Mouse (Mus musculus): ENCODE results near the gene Ccdc153.

Gene Ccdc153

DNA sequence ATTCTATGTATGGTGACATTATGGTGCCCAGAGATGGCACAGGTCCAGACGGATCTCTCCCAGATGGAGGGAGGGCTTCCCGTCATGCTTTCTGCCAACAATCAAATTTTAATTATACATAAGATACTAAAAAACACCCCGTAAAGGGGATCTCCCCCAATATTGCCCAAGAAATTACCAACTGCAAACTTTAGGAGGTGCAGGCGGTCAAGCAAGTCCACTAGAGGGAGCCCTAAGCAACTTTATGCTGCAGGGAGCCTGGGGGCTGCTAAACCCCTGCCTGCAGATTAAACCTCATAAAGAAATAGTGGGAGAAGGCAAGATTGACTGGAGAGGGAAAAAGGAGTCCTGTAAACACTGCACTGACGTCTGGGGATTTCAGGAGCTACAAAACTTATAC lies 1.0 kb upstream of the Ccdc153 start:
- DNase-seq (ENCODE audit: low spot score in 2 of 2), result peak in 1 of 2 experiments; percentile 68

DNA sequence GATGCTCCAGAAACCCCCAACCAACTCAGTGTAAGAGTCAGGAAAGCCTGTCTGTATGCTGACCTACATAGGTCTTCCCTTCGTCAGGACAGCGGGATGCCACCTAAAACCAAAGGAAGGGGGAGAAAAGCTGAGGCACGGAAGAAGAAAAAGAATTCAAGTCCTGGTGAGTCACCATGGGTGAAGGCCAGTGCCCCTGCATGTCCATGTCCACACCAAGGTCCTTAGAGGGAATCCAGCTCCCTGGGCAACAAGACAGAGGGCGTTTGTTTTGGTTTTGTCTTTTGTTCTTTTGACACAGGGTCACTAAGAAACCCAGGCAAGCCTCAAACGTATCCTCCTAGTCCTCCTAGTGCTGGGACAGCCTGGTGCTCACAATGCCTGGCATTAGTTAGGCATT lies 435 bp downstream of the Ccdc153 start:
- DNase-seq (ENCODE audit: low spot score in 2 of 2), result no peak

DNA sequence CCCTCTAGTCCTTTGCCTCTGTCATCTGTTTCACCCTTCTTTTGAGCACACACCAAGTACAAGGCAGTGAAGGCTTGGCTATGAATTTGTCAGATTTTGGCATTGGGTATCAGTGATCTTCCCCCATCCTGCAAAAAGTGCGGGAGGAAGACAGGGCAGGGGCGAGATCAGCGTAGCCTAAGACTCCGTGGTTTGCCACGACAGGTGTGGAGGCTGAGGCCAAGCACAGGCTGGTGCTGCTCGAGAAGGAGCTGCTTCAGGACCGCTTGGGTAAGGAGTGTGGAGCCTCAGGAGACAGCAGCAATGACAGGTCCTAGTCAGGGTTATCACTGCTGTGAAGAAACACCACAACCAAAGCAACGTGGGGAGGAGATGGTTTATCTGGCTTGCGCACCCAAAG lies 942 bp downstream of the Ccdc153 start:
- no peak for DNase-seq (ENCODE audit: low spot score in 2 of 2)

DNA sequence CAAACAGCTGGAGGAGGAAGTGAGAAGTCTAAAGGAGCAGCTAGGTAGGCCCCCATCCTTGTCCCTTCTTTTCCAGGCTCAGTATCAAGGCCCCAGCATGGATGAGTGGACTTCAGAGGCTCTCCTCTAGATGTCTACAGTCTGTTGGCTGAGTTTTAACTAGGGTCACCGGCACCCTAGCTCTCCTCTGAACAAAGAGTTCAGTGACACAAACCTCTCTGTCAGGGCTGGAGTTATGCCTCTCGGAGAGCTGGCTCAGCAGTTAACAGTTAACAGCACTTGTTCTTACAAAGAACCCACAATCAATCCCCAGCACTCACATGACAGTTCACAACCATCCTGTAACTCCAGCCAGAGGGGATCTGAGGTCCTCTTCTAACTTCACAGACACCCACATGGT lies 3.1 kb downstream of the Ccdc153 start:
- no peak for DNase-seq (ENCODE audit: low spot score in 2 of 2)

DNA sequence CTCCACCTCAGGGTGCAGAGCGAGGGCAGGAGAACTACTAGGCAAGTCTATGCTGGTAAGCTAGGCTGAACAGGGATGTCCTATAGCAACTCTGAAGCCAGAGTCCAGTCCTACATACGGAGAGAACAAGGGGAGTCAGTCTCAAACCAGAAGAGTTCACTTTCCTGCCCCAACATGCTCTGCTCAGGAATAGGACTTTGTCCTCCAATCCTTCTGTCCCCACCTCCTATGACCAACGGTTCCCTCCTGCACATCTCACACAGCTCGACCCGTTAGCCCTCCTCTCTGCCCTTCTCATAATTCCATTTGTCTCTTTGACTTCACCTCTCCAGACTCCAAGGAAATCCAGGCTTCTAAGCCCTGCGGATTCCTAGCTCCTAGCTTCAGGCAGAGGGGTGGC lies 7.4 kb downstream of the Ccdc153 start:
- no peak for DNase-seq (ENCODE audit: low spot score in 2 of 2)

DNA sequence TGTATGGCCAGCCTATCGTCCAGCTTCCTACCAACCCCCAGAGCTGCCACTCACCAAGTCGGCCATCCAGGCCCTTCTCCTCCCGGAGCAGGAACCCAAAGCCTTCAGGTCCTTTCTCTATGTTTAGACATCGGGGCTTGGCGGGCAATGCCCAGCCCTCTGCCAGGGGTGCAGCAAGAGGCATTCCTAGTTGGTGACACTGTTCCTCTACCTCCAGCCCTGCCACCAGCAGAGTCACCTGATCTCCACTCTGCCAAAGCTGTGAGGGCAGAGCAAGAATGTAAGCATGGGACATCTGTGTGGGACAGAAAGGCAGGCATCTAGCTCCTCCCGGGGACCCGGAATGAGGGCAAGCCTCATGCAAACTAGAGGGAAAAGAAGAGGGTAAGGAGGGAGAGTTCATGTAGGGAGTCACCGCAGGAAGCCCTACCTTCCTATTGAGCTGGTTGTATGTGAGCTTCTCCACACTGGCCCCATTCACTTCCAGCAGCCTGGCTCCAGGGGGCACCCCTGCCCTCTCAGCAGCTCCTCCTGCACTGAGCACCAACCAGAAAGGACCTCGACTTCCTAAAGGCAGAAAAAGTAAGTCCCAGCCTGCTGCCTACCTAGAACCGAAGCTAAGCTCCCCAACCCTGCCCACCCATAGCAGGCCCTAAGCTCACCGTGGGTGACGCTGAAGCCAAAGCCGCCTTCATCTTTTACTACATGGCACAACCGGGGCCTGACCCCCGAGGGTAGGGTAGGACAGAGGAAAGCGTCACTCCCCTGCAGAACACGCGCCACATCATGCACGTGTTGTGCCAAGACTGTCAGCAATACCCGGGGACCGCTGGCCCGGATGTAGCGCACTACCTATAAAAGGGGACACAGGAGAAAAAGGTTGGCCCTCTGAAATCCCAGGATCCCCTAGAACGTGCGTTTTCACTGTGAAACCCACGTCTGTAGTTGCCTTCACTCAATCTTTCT lies 9.0 kb downstream of the Ccdc153 start:
- peak in 1 of 2 experiments; percentile 44 for DNase-seq (ENCODE audit: low spot score in 2 of 2)

DNA sequence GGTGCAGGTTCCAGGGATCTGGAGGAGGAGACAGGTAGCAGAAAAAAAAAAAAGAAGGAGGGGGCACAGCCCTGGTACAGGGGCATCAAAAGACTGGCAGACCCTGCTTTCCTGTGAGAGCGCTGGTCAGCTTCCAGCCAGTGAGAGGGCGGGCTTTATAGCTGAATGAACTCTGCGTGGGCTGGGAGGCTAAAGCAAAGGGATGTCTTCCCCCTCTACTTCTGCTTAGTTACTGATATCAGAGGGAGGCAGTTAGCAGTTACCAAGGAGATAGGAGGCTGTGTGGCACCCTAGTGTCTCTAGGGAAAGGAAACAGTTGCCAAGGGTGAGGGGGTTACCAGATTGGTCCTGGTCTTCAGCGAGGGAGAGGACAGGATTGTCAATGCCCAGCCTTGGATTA lies 10.0 kb downstream of the Ccdc153 start:
- DNase-seq (ENCODE audit: low spot score in 2 of 2), result no peak

DNA sequence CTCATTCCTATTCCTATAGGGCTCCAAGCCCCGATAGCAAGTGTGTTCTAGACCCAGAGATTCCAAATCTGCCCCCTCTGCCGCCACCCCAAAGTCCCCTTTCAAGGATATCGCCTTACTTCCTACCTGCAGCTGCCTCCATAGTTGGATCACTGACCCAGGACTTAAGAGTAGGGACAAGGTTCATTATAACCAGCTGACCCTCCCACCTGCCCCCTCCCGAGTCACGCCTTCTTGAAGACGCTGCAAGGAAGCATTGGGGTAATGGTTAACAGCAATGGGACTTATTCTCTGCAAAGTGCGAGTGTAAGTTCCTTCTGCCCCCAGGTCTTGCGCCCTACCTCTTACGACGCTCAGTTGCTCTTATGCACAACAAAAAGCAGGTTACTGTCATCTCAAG lies 10.8 kb downstream of the Ccdc153 start, which contains the start of gene Pdzd3:
Gene Pdzd3, minus strand, starts transcription at position 158 of the 400 bp plus-strand sequence.
- DNase-seq (ENCODE audit: low spot score in 2 of 2), result no peak

DNA sequence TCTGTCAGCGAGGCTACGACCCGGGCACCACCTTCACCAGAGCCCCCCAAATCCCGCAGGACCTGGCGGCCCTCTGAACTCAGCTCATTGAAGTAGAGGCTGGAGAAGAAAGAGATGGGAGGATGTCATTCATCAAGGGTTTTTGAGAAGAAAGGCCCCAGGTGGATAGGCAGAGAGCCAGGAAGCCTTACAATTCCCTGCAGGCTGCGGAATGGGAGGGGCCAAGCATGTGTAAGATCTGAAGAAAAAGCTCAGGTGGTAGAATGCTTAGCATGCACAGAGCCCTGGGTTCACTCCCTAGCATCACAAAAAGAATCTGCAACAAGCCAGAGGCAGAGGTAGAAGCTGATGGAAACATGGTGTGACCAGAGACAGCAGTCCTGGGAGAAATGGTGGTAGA lies 13.0 kb downstream of the Ccdc153 start:
- no peak for DNase-seq (ENCODE audit: low spot score in 2 of 2)

DNA sequence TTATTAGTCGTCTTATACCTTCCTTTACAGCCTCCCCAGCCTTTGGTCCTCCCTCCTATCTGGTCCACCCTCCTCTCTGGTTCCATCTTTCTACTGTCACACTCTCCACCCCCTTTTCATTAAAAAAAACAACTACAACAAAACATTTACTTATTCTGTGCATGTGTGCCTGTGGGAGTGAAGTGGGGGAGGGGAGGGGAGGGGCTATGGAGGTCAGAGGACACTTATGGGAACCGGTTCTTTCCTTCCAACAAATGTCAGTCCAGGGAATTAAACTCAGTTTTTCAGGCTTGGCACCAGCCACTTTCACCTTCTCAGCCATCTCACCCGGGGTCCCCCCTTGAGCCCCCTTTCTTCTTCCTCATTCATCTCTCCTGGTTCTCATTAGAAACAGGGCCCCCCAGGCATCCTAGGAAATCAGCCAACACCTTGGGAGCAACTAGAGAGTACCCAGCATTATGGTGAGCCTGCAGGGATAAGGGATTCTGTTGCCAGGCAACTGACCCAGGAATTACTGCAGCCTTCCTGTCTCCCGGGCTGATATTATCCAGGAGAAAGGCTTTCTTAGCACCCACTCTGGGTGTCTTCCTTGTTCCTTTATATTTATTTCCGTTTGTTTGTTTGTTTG lies 14.1 kb downstream of the Ccdc153 start:
- no peak for DNase-seq (ENCODE audit: low spot score in 2 of 2)

DNA sequence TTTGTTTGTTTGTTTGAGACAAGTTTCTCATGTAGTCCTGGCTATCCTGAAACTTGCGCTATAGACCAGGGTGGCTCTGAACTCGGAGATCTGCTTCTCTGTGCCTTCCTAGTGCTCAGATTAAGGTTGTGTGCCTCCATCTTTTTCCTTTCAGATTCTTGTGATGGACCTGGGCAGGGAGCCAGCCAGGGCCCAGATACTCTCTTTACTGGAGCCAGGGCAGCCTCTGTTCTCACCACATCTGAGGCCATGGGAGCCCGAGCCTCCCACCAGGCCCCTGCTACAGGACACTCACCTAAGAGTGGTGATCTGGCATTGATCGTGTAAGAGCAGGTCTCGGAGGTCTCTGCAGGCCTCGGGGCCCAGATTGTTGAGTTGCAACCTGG lies 14.7 kb downstream of the Ccdc153 start:
- DNase-seq (ENCODE audit: low spot score in 2 of 2), result peak in 1 of 2 experiments; percentile 19

DNA sequence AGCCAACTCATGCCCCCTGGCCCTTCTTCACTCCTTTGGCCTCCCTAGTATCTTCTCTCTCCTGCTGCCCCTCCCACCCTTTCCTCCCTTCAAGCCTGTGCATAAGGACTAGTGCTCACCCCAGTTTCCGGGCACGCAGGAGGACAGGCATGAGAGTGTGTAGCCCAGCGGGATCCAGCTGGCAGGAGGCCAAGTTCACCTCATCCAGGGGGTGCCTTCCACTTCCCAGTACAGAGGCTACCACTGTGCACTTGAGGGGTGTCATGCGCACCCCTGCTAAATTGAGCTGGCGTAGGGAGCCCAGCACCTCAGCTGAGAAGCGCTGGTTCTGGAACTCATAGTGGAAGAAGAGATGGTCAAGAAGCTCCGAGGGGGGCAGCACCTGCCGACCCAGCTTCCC lies 15.7 kb downstream of the Ccdc153 start:
- DNase-seq (ENCODE audit: low spot score in 2 of 2), result no peak

DNA sequence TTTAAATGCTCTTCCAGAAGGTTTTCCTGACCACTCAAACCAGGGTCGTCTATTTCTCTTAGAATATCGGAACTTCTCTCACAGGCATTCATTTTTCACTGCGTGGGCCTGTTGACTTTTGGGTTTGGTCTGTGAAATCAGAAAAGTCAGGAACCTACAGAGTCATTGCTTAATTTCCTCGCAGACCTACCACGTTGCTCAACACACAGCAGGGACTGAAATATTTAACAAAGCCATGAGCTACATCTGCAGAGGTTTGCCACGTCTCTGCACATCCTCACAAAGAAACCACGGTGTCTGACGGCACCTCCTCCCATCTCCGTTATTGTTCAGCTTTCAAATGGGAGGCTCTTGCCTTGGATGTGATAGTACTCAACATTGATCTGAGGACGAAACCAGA lies 18.5 kb downstream of the Ccdc153 start:
- DNase-seq (ENCODE audit: low spot score in 2 of 2), result no peak

DNA sequence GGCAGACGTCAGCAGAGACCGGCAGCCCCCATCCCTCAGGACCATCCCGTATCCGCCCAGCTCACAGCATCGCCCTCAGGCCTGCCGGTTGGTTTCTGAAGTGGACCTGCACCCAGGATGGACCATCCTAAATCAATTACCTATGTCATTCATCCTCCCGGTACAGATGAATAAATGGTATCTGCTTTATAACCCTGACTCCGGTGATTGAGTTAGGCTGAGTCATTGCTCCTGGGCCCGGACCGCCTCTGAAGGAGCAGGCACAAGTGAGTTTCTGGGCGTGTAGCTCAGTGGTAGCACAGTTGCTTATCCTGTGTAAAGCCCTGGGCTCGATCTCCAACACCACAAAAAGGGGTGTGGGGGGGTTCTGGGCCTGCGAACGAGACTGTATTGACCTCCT lies 20.9 kb downstream of the Ccdc153 start:
- DNase-seq (ENCODE audit: low spot score in 2 of 2), result no peak

DNA sequence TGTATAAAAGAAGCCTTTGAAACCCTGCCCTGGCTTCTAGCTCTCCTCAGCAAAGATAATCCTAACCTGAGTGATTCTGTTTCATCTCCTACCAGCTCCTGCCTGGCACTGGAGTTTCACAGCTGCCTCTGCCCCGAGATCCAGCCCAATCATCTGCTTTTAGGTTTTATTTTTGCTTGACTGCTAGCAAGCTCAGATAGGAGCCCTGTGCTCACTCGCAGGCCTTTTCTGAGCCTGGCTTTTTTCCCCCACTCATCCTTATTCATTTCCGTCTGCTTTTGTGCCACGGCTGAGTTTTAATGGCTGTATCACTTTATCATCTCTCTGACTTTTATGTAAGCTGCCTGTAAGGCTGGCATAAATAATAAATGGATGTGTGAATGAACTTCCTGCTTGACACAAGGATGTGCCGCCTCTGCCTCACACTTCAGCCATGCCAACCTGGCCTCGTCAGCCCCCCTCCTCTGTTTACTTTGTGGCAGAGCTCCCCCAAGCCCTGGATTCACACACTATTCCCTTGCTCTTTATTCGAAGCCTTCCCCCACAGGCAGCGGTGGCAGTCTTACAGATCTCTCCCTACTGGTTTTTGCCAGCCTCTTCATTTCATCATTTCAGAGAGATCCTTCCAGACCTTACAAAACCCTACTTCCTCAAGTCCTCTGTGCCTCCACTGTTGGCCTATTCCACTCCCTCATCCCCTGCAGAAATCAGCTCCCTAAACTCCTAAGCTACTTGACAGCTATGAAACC lies 26.2 kb downstream of the Ccdc153 start:
- DNase-seq (ENCODE audit: low spot score in 2 of 2), result no peak

DNA sequence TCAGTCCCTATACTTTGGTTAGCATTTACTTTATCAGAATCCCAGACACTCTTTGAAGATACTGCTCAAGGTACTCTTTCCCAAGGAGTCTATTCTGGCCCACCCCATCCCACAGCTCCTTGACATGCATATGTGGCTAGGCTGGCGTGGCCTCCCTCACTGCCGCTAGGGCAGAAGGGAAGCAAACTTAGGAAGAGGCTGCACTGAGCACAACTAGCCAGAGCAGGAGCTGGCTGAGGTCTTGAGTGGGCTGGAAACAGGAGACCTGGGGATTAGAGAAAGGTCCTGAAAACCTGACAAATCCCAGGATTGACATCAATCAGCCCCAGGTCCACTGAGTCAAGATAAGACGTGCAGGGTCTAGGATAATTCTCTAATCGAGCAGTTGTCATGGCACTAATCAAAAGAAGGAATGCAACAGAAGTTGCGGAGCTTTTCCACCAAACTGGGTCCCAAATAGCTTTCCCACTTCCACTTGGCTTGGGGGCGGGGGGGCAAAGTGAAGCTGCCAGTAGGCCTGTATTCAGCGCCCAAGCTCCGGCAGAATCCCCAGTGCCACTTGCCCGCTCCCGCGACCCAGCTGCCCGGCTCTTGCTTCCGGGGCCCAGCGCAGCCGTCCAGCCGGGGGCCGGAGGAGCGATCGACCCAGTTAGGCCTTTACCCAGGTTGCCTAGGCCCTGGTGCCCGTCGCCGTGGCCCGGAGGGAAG lies 27.0 kb downstream of the Ccdc153 start:
- DNase-seq (ENCODE audit: low spot score in 2 of 2), result no peak

DNA sequence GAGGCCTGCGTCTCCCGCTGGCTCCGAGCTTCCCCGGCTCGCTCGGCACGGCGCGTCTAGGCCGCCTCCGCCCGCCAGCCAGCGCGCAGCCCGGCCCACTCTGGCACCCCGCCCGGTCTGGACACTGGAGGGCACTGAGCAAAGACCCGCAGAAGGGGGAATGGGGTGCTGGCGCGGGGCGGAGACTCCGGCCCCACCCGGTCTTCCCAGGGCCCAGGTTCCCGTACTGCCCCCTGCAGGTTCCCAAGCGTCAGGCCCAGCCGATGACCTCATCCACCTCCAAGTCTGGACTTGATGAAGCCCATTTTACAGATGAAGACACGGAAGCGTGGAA lies 27.5 kb downstream of the Ccdc153 start:
- peak; percentile 77 to 86 for DNase-seq (ENCODE audit: low spot score in 2 of 2)

DNA sequence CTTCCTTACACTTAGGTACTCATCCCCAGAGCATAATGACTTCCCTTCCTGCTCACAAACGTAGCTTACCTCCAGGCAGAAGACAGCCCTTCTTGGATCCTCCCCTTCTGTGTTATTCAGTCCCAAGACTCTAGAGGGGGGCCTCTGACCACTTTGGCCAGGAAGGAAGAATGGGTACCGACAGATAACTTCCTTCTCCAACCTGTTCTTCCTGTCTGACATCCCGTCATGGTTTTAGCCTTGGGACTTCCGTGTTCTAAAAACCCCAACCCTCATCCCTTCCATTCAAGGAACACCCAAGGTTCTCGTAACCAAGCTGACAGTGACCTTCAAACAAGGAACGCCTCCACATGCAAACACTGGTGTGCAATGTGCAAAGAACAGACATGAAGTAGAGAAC lies 28.0 kb downstream of the Ccdc153 start, which contains the start of gene Nlrx1:
Gene Nlrx1, minus strand, starts transcription at position 168 of the 400 bp plus-strand sequence.
- DNase-seq (ENCODE audit: low spot score in 2 of 2), result no peak

DNA sequence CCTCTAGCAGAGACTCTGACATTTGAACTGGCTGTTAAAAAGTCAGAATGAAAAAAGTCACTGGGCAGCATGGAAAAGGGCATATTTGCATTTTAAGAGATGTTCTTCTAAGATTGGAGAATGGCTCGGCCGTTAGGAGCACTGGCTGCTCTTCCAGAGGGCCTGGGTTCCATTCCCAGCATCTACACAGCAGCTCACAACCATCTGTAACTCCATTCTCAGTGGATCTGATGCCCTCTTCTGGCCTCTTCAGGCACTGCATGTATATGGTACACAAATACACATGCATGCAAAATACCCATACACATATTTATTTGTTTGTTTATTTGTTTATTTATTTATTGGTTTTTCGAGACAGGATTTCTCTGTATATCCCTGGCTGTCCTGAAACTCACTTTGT lies 28.6 kb downstream of the Ccdc153 start:
- no peak for DNase-seq (ENCODE audit: low spot score in 2 of 2)

DNA sequence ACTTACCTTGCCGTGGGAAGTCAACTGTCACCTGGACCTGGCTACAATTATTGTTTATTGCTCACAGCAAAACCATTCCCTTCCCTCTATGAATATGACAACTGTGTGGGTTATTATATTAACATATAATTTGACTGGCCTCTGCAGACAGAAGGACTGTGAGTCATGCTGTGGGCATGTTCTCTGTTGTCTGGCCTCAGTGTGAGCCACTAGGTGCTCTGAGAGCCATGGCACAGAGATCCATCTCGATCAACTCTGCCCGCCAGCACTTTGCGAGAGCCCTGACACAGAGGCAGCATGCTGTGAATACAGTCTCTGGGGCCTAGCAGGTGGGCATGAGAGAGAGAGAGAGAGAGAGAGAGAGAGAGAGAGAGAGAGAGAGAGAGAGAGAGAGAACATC lies 29.5 kb downstream of the Ccdc153 start:
- no peak for DNase-seq (ENCODE audit: low spot score in 2 of 2)

DNA sequence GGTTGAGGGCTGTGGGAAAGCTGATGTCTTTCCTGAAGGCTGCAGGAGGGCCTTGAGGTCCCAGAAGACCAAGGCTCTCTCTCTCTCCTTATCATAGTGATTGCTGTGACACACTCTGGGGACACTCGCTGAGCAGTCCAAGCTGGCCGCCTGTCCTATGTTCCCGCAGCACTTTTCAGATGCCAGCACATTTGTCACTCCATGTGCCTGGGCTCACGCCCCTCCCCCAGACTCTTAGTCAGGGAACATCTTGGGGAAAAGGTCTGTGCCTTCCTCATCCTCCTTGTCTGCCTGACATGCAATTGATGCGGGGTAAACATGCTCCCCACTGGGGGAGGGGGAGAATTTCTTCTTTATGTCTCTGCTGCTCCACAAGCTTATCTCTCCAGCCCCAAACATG lies 42.7 kb downstream of the Ccdc153 start:
- no peak for DNase-seq (ENCODE audit: low spot score in 2 of 2)
